Mouse (Mus musculus): Measurements from ENCODE around the gene Zfp82.
A peak's percentile ranks its signal among the peaks of the same experiment; 100 is the strongest.

The Zfp82 gene

GRCm38 (mm10) chr7:30048126-30048525, 24.6 kb downstream of the Zfp82 start:
- DNase-seq (ENCODE audit: low spot score in 2 of 2), result no peak

- DNase-seq (ENCODE audit: low spot score in 2 of 2), result no peak
Measured at GRCm38 (mm10) chr7:30044354-30044753, 28.3 kb downstream of the Zfp82 start.

GRCm38 (mm10) chr7:30034331-30034730, 38.4 kb downstream of the Zfp82 start:
- DNase-seq (ENCODE audit: low spot score in 2 of 2), result no peak

- DNase-seq (ENCODE audit: low spot score in 2 of 2), result no peak
Measured at GRCm38 (mm10) chr7:30031379-30031778, 41.3 kb downstream of the Zfp82 start.

GRCm38 (mm10) chr7:30030677-30031076, 42.0 kb downstream of the Zfp82 start:
- DNase-seq (ENCODE audit: low spot score in 2 of 2), result no peak

GRCm38 (mm10) chr7:30028572-30028971, 44.1 kb downstream of the Zfp82 start:
- no peak for DNase-seq (ENCODE audit: low spot score in 2 of 2)

GRCm38 (mm10) chr7:30027331-30027730, 45.4 kb downstream of the Zfp82 start:
- no peak for DNase-seq (ENCODE audit: low spot score in 2 of 2)

GRCm38 (mm10) chr7:30025358-30025757, 47.3 kb downstream of the Zfp82 start:
- no peak for DNase-seq (ENCODE audit: low spot score in 2 of 2)

- no peak for DNase-seq (ENCODE audit: low spot score in 2 of 2)
Measured at GRCm38 (mm10) chr7:30023800-30024199, 48.9 kb downstream of the Zfp82 start.

GRCm38 (mm10) chr7:30023324-30023723, 49.4 kb downstream of the Zfp82 start:
- no peak for DNase-seq (ENCODE audit: low spot score in 2 of 2)

- DNase-seq (ENCODE audit: low spot score in 2 of 2), result no peak
Measured at GRCm38 (mm10) chr7:30019543-30019942, 53.2 kb downstream of the Zfp82 start.

GRCm38 (mm10) chr7:30017226-30017625, 55.5 kb downstream of the Zfp82 start:
- DNase-seq (ENCODE audit: low spot score in 2 of 2), result no peak

- DNase-seq (ENCODE audit: low spot score in 2 of 2), result peak; percentile 40 to 53
Measured at GRCm38 (mm10) chr7:30012956-30013363, 59.7 kb downstream of the Zfp82 start.

GRCm38 (mm10) chr7:30010551-30011195, 62.0 kb downstream of the Zfp82 start:
- no peak for DNase-seq (ENCODE audit: low spot score in 2 of 2)

- DNase-seq (ENCODE audit: low spot score in 2 of 2), result peak; percentile 37 to 78
Measured at GRCm38 (mm10) chr7:30009321-30010085, 63.2 kb downstream of the Zfp82 start.

- DNase-seq (ENCODE audit: low spot score in 2 of 2), result no peak
Measured at GRCm38 (mm10) chr7:30008020-30008690, 64.5 kb downstream of the Zfp82 start.

- peak in 1 of 2 experiments; percentile 50 for DNase-seq (ENCODE audit: low spot score in 2 of 2)
Measured at GRCm38 (mm10) chr7:30007601-30008000, 65.1 kb downstream of the Zfp82 start.
